Mouse (Mus musculus): ENCODE data around the gene Tmem160.

Tmem160 gene

GRCm38 (mm10) chr7:16452587-16453073, at the start of gene Tmem160:
TSS of gene Tmem160 (plus strand) at chr7:16452779.
- DNase-seq, result peak; percentile 92 to 94

DNA sequence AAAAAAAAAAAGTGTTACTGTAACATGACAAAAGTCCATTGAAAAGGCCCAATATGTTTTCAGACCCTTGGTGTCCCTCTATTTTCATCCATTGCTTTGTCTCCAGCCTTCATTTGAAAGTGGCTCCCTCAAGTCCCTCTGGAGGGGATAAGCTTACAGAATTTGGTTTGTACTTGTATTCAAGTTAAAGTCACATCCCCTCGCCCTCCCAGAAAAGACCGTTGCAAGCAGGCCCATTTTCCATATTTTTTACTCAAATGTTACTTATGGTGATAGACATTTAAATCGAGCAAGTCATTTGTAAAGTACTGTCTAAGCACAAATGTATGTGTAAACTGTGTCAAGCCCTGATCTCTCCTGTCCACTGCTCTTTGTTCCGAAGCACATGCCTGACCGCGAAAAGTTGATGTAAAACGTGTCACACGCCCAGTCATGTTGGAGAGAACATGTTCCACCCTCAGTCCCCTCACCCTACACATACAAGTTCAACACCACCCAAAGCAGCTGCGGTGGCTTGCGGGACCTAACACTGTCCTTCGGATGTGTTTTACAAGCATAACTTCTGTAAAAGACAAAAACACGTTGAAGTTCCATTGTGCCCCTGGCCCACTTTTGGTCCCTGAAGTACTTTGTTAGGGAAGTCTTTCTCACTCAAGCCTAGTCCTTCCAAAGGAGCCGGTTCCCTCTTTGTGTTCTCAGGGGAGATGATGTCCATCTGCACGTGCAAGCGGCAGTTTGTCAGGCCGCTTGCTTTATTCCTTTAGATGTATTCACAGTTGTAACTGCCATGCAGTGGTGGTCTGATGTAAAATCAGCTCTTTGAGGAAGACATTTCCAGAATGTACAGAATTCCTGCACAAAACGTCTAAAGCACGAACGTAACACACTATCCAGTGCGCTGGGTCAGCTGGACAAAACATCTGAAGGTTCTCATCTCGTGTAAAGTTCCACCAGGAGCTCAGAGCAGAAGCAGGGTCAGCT, 49.3 kb upstream of the Tmem160 start:
- peak; percentile 39 to 42 for DNase-seq

DNA sequence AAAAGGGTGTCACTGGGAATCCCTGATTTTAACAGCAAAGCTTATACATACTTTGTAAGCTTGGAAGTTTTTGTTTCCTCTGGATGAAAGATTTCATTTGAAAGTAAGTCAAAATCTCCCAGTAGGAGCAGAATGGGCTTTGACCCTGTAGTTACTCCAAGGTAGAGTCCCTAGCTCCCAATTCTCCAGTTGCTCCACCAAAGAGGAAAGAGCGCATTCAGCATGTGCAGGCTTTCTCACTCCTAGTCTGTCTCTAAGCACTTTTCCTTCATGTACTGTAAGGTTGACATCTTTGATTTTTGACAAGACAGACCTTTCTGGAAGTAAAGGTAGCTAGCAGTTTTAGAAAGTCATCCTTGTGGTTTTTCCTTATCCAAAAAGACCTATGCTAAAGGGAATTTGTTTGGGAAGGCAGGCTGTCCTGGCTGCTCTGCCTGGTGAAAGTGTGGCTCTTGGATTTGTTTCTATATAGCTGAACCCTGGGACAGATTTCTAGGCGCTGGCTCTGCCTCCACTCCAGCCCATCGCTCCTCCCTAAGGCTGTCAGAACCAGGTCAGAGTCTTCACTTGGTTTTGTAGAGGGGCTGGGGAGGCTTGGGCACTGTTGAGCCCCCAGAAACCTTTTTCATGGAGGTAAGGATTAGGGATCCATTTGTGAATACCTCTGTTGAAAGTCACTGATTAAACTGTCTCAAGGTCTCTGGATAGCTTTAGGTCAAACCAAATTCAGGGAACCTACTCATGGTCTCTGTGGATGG, 48.1 kb upstream of the Tmem160 start:
- no peak for DNase-seq

DNA sequence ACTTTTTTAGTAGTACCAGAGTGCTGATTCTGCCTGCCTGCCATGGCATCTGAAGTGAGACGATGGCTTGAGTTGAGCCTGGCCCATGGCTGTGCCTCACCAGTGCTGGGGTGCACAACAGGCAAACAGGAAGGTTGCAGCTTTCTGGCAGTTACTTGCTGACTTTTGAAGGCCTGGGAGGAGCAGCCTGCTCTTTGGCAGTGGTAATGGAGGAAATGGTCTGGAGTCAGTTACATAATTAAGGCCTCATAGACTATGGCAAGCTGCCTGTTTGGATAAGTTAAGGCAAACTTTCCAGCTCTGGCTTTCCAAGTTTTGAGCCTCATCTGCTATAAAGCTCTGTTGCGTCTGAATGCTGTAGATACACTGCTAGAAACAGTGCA, 47.5 kb upstream of the Tmem160 start:
- DNase-seq, result peak; percentile 69 to 76

DNA sequence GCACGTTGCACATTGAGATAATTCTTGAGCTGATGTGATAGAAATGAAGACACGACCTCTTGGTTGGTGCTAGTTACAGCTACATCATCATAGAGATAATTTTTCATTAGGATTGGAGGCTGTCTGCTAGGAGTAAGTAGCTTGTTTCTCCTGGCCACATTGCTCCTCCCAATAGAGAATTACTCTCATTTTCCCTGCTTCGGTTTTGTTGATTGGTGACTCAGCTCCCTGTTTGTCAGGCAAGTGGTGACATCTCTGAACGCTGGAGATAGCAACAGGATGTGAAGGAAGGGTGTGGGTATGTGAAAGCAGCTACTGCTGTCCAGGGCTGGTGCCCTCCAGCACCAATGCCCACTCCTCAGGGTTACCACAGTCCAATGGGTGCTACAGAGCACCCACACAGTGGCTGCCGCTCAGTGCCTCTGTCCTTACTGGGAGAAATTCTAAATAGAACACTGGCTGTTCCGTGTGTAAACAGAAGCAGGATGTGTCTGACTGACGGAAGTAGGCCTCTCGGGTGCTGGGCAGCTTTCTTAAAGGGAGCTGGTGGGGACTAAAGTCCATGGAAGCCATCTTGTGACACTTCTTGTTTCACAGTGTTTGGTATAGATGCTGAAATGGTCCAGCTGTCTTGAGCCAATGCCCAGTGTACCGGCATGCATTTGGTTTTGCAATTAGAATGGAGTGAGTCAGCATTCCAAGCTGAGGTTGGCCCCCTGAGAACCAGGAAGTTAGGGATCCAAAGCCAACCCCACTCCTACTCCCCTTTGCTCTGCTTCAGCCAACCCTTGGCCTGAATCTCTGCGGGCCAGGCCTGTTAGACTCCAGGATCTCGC, 46.8 kb upstream of the Tmem160 start:
- DNase-seq, result peak; percentile 81 to 88

- no peak for DNase-seq
These were observed 45.6 kb upstream of the Tmem160 start for GRCm38 (mm10) chr7:16406978-16407377.

DNA sequence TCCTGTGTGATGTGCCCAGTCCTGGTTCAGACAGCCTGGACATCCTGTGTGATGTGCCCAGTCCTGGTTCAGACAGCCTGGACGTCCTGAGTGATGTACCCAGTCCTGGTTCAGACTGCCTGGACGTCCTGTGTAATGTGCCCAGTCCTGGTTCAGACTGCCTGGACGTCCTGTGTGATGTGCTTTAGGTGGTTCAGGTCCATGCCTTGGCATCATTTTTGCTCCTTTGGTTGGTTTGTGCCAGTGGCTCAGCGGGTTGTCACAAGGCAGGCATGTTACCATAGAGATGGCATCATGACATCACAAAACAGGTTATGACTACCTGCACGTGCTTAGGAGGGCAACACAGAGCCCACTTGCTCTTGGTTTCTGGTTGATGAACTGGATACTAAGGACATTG, 41.5 kb upstream of the Tmem160 start:
- no peak for DNase-seq

DNA sequence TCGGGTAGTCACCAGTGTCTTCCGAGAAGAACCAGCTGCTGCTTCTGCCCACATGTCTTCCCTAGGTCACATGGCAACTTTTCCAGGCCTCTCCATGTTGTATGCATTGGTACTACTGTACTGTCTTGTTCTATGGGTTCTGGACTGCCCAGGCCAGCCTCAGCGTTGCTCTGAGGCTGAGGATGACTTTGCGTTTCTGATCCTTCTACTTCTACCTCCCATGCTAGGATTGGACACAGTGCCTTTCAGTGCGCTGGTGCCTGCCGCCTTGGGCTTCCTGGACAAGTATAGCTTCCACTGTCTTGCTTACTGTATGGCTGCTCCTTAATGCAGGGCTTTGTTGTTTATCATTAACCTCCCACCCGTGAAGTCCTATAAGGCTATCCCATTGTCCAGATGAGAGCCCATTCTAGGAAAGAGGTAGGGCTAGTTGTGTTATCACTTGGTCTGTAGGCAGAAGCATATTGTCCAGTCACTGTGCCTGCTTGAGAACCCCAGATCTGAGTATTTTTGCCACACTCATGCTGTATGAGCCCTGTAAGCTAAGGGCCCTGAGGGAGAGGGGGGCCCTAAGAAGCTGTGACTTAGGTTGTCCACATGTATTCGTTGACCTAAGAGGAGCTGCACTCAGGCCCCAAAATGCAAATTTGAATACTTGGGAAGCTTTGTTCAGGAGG, 40.2 kb upstream of the Tmem160 start:
- no peak for DNase-seq

DNA sequence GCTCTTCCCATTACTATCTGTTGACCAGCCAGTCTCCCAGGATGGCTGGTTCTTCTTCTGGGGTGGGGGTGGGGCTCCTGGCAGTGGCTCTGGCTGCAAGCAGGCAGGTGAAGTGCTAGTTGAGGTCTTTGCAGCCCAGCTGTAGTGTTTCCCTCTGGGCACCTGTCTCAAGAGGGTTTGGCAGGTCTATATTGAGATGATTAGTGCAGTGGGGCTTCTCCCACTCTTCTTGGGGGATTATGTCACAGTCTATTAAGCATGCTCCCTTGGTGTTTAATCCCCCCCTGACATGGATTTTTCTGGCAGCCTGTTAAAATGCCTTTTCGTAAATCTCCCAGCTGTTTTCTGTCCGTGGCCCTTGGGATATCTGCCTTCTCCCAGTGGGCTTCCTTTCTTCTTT, 39.6 kb upstream of the Tmem160 start:
- no peak for DNase-seq

DNA sequence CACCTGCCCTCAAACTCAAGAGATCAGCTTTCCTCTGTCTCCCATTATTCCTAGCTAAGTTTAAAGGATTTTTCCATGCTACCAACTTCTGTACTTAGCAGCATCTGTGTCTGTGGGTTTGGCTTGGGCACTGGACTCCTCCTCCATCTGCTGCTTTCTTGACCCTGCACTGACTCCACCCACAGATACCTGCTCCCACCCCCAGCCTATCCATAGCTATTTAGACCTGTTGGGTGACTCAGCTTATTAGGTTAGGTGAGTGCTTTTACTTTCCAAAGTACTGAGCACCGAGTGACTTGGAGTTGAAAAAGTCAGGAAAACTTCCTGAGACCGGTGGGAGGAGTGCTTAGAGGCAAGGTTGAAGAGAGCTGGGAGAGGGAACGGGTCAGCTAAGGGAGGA, 37.2 kb upstream of the Tmem160 start:
- peak; percentile 80 to 85 for DNase-seq

DNA sequence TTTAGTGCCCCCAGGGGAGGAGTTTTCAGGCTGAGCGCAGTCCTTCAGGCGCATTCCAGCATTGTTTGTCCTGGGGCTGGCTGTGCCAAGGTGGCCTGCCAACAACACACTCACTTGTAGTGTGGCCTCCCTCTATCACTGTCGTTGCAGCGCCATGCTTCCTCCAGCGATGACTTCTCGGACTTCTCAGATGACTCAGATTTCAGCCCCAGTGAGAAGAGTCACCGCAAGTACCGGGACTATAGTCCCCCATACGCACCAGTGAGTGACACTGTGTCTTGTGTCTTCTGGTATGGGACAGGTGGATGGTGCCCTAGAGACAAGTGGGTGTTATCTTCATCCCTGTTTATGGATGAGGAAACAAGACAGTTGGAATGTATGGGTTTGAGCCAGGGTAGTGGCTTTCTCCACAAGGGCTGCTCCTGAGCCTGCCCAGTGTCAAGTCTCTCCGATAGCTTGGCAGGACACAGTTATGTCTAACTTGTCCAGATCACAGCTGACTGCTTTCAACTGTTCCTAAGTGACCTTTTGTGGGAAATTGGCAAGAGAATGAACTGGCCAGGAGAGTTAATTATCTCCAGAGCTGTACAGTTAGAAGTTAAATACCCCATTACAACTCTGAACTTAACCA, 35.3 kb upstream of the Tmem160 start:
- peak; percentile 69 to 81 for DNase-seq

- DNase-seq, result no peak
These were observed 33.9 kb upstream of the Tmem160 start for GRCm38 (mm10) chr7:16418713-16419112.

GRCm38 (mm10) chr7:16420493-16421118, 32.0 kb upstream of the Tmem160 start:
- DNase-seq, result no peak

DNA sequence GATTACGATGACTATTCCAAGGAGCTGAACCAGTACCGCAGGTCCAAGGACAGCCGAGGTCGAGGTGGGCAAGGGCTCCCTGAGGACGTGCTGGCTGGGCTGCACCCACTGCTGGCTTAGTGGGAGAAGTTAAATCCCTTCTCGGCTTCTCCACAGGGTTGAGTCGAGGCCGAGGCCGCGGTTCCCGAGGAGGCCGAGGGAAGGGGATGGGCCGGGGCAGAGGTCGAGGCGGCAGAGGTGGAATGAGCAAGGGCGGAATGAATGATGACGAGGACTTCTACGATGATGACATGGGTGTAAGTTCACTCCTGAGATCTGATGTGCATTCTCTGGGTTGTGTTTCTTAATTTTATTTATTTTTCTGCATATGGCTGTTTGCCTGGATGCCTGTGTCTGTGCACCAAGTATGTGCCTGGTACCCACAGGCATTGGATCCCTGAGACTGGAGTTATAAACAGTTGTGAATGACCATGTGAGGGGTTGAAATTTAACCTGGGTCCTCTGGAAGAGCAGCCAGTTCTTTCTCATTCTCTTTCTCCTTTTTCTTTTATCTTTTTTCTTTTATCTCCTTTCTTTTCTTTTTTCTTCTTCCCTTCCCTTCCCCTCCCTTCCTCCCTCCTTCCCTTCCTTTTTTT, 30.2 kb upstream of the Tmem160 start:
- no peak for DNase-seq

GRCm38 (mm10) chr7:16423731-16424130, 28.8 kb upstream of the Tmem160 start:
- DNase-seq, result no peak

DNA sequence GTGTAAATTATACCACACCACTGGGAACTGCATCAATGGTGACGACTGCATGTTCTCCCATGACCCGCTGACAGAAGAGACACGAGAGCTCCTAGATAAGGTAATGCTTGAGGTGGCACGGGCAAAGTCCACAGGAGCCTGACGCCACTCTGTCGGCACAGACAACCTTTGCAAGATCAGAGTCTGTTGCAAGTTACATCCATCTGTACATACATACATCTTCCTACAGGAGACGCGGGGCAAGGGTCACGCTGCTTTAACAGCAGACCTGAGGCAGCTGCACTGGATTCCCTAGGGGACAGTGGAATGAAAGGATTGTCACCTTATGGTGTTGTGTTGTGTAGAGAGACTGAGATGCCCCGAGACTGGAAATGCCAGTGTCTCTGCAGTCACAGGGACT, 26.9 kb upstream of the Tmem160 start:
- no peak for DNase-seq

DNA sequence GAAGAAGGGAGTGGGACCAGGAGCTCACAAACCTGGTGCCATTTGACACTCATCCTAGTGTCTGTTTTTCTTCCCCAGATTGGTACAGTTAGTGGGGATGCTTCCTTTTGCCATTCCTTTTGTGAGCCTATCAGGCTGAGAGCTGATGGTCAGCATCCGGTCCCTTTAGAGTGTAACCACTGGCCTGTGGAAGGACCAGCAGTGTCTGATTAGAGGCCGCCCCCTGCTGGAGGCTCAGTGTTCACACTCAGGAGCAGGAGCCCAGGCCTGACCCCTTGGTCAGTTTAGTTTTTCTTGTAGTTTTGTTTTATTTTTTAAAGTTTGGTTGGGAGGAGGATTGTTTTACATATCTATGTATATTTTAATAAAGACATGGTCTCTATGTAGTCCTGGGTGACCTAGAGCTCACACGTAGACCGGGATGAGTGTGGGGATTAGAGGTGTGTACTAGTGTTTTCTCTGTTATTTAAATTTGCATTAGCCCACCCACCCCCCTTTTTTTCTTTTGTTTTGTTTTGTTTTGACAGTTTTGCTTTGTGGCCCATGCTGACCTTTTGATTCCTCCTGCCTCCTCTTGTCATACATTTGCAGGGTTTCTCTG, 26.4 kb upstream of the Tmem160 start:
- peak; percentile 82 to 87 for DNase-seq

DNA sequence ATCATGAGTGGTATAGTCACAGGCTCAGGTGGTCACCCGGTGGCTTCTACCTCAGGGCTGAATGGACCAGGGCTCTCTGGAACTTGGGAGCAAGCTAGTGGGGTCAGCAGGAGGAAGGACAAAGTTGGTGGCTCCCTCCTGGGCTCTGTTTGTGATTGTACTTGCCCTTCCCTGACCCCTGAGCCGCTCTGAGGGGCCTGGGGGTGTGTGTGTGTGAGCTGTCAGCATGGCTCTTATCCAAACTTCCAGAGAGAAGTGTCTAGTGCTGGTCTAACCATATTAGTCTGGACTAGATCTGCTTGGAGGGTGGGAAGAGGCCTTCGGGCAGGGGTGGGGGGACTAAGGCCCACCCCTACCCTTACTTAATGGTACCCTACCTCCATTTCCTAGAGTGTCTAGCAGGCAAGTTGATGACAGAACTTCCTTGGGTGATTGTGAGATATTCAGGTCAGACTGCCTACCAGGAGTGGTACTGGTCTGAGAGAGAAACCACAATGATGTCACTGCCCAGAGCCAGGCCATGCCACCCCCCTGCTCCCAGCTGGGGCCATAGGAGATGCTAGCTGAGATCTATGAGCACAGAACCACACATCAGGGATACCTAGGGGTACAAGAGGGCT, 19.1 kb upstream of the Tmem160 start:
- DNase-seq, result no peak

DNA sequence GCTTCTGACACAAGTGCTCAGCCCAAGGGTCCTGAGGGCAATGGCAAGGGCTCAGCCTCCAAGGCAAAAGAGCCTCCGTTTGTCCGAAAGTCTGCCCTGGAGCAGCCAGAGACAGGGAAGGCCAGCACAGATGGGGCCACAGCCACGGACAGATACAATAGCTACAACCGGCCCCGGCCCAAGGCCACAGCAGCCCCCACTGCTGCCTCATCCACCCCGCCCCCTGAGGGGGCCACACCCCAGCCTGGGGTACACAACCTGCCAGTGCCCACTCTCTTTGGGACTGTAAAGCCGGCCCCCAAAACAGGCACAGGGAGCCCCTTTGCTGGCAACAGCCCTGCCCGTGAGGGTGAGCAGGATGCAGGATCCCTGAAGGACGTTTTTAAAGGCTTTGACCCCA, 17.5 kb upstream of the Tmem160 start:
- no peak for DNase-seq

- DNase-seq, result peak in 1 of 2 experiments; percentile 18
These were observed 11.3 kb upstream of the Tmem160 start for GRCm38 (mm10) chr7:16441241-16441640.
